27 mouse cellular contexts compared by ENCODE assay signal in genomic region chr2:174627021-174627420, GRCm38 (mm10). TPM values are rescaled to one million over a fixed set of nuclear protein-coding genes. Genes with fewer than 3 reads are reported as not detected.
"Had no signal": no experiment of that assay in that cellular context is flagged by ENCODE, and none has a peak within 500 bp of the region (broad histone marks: within the 10 kb centered on the region; RNA-seq: fewer than 3 reads in every experiment).

No protein-coding gene starts in this region.

- H3K9ac ChIP-seq: heart, embryonic 13.5 days; heart, embryonic 15.5 days; hindbrain, embryonic 12.5 days; hindbrain, embryonic 14.5 days; intestine, embryonic 15.5 days; limb, embryonic 12.5 days had no signal

- H3K4me1 ChIP-seq: heart, embryonic 13.5 days; heart, embryonic 15.5 days; hindbrain, embryonic 10.5 days; hindbrain, embryonic 12.5 days; intestine, embryonic 15.5 days; limb, embryonic 10.5 days; limb, embryonic 12.5 days had no signal

- H3K4me3 ChIP-seq: gastrocnemius, adult 2 months; heart, adult 2 months; heart, embryonic 13.5 days; heart, embryonic 15.5 days; hindbrain, embryonic 10.5 days; hindbrain, embryonic 12.5 days; intestine, embryonic 15.5 days; layer of hippocampus, adult 2 months; left cerebral cortex, adult 2 months; limb, embryonic 10.5 days; limb, embryonic 12.5 days had no signal

- H3K27me3 ChIP-seq: heart, embryonic 13.5 days; heart, embryonic 15.5 days; hindbrain, embryonic 12.5 days; intestine, embryonic 15.5 days; limb, embryonic 12.5 days had no signal

- H3K36me3 ChIP-seq: heart, embryonic 13.5 days; heart, embryonic 15.5 days; hindbrain, embryonic 10.5 days; hindbrain, embryonic 12.5 days; intestine, embryonic 15.5 days; limb, embryonic 10.5 days; limb, embryonic 12.5 days had no signal

- ATAC-seq: hindbrain, embryonic 16.5 days; inflammation-experienced regulatory T-cells, adult 6 months; intestine, embryonic 15.5 days; intestine, postnatal 0 days had no signal

- DNase-seq: gastrocnemius, adult 2 months; gastrocnemius, postnatal 10 days; gastrocnemius, postnatal 25 days; heart, adult 2 months; heart, postnatal 14 days; heart, postnatal 36 days; kidney, adult 18-20 months; kidney, adult 8-10 months; kidney, postnatal 10 days; kidney, postnatal 25 days; kidney, postnatal 4 days; liver had no signal

- H3K4me2 ChIP-seq: heart, embryonic 11.5 days; heart, embryonic 13.5 days; heart, embryonic 15.5 days; hindbrain, embryonic 12.5 days; hindbrain, embryonic 14.5 days; intestine, embryonic 15.5 days; limb, embryonic 12.5 days had no signal

- H3K9me3 ChIP-seq: heart, embryonic 13.5 days; heart, embryonic 15.5 days; hindbrain, embryonic 10.5 days; hindbrain, embryonic 12.5 days; intestine, embryonic 15.5 days; limb, embryonic 10.5 days; limb, embryonic 12.5 days had no signal

- H3K27ac ChIP-seq: gastrocnemius, adult 2 months; heart, adult 2 months; heart, embryonic 13.5 days; heart, embryonic 15.5 days; hindbrain, embryonic 10.5 days; hindbrain, embryonic 12.5 days; hindbrain, embryonic 14.5 days; intestine, embryonic 15.5 days; layer of hippocampus, adult 2 months; left cerebral cortex, adult 2 months; limb, embryonic 10.5 days; limb, embryonic 12.5 days had no signal

RNA-seq across cellular contexts. Expression of gene Zfp831, which starts 16.3 kb away (rescaled TPM):
- polyA plus RNA-seq: heart, embryonic 11.5 days; hindbrain, embryonic 10.5 days; hindbrain, embryonic 14.5 days; hindbrain, embryonic 16.5 days; intestine, postnatal 0 days; kidney, embryonic 14.5 days; limb, embryonic 10.5 days; limb, embryonic 12.5 days had no signal
